Mouse (Mus musculus) heart, postnatal 0 days (tissue): ENCODE measurements around the gene Tbc1d10a. TPM values are rescaled to one million over a fixed set of nuclear protein-coding genes. Genes with fewer than 3 reads are reported as not detected.

Source experiments
- ATAC-seq: fragments of 200-750 bp; cut with Nextera tagmentation; 2 replicates; pipeline ENCODE4 v1.8.0; 2017; ENCODE audit warnings: low read depth, moderate number of reproducible peaks, moderate library complexity; ENCODE audit not compliant: insufficient read depth
- DNase-seq: peaks from one replicate; pipeline ENCODE4 v3.0.0-alpha.2; 2016; ENCODE audit warnings: low spot score
- H3K27ac ChIP-seq: fragments of 300-500 bp; sonication (generic); 2 replicates; pipeline ENCODE4 v1.5.1; 2014; ENCODE audit warnings: low read depth, mild to moderate bottlenecking
- H3K27me3 ChIP-seq: fragments of 300-500 bp; sonication (generic); 2 replicates; pipeline ENCODE4 v1.6.1; 2014; ENCODE audit warnings: low read length, mixed read lengths; ENCODE audit not compliant: control insufficient read depth, insufficient read depth
- H3K36me3 ChIP-seq: fragments of 300-500 bp; sonication (generic); replicated peaks from 2 replicates; pipeline ENCODE4 v1.6.1; 2014; ENCODE audit warnings: low read length, mixed read lengths; ENCODE audit not compliant: control insufficient read depth, insufficient read depth
- H3K4me1 ChIP-seq: fragments of 300-500 bp; sonication (generic); 2 replicates; pipeline ENCODE4 v1.6.1; 2014; ENCODE audit warnings: antibody characterized with exemption; ENCODE audit not compliant: control insufficient read depth, insufficient read depth
- H3K4me2 ChIP-seq: fragments of 300-500 bp; sonication (generic); 2 replicates; pipeline ENCODE4 v1.6.1; 2014; ENCODE audit warnings: low read depth, mild to moderate bottlenecking, low read length, moderate library complexity
- H3K4me3 ChIP-seq: fragments of 300-500 bp; sonication (generic); 2 replicates; pipeline ENCODE4 v1.5.1; 2014; ENCODE audit warnings: low read depth, low read length
- H3K9ac ChIP-seq: fragments of 300-500 bp; sonication (generic); replicated peaks from 2 replicates; pipeline ENCODE4 v1.6.1; 2014; ENCODE audit warnings: low read depth, low read length, mixed read lengths
- H3K9me3 ChIP-seq: fragments of 300-500 bp; sonication (generic); replicated peaks from 2 replicates; pipeline ENCODE4 v1.6.1; 2016; ENCODE audit warnings: low read length; ENCODE audit not compliant: control insufficient read depth
- CTCF ChIP-seq: IDR thresholded peaks from 2 replicates; pipeline ENCODE4 v1.5.1; 2016; ENCODE audit warnings: antibody characterized with exemption, control low read depth, low read depth
- EP300 ChIP-seq: IDR thresholded peaks from 2 replicates; pipeline ENCODE4 v1.6.1; 2016; ENCODE audit warnings: antibody characterized with exemption, low read depth
- WGBS: fragments of 180-500 bp; shearing (Covaris S2); extraction: QIAGEN DNeasy Blood & Tissue Kit; methylation state at CpG from one replicate; pipeline ENCODE4 v1.1.7; 2014; 5-methylcytosine and 5-hydroxymethylcytosine counted together
- polyA plus RNA-seq: library from polyadenylated mRNA; unstranded; fragments of >200 nt; fragmentation: Nextera tagmentation; extraction: Ambion mirVana; gene quantifications from 2 replicates; pipeline ENCODE4 v1.2.1, GENCODE M21; 2015
- total RNA-seq: library from RNA; depleted of rRNA; stranded (reverse); fragments of >200 nt; gene quantifications from 2 replicates; pipeline ENCODE4 v1.2.3, GENCODE M21; 2014; ENCODE audit warnings: low replicate concordance; rRNA removed

The Tbc1d10a gene
- total RNA-seq (17.5 and 31.3 TPM in 2 replicates), polyA plus RNA-seq (10.9 and 11.4 TPM in 2 replicates)

DNA sequence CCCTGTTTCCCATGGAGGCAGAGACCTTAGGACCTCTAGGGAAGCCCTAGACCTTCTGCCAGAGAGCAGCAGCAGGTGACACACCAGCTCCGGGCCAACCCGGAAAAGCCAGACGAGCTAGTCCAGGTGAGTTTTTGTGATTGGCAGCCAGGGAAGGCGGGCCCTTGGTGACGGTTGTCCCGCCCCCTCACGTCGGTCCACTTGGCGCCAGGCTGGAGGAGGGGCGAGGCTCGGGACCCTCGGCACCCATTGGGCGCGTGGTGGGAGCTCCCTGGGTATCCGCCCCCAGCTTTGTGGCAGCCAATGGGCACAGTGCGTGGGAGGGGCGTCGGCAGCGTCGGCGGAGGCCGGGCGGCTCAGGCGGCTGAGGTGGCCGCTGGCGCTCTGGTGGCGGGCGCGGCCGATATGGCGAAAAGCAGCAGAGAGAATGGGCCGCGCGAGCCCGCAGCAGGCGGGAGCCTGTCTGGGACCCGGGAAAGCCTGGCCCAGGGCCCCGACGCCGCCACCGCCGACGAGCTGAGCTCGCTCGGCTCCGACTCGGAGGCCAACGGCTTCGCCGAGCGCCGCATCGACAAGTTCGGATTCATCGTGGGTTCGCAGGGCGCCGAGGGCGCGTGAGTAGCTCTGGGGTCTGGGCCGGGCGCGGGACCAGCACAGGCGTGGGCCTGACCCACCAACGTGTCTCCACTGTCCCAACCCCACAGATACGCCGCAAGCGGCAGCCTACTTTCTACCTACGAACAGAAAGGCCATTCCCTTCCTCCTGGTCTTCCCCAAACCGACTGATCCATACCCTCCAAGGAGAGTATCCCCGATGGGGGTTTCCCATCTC, at the start of gene Tbc1d10a:
TSS of gene Tbc1d10a (plus strand) at position 304 of the 832 bp plus-strand sequence.
- TF ChIP-seq CTCF (no peak), EP300 (no peak)
- H3K36me3 ChIP-seq: peaks cover 13% of the 10 kb centered on the region; the same call in 1 of the 2 replicates
- no peaks in the 10 kb centered on the region for H3K27me3 ChIP-seq
- ATAC-seq (peak; percentile 99), DNase-seq (peak; percentile 97)
- peak within 1 kb of the TSS; percentile 85 for H3K4me3 ChIP-seq
- H3K27ac ChIP-seq: peak within 1 kb of the TSS; percentile 73
- peak within 1 kb of the TSS; percentile 89 for H3K4me2 ChIP-seq
- under 1% methylated on average over 60 of the region's 71 CpGs for WGBS
- no peaks in the 10 kb centered on the region for H3K9me3 ChIP-seq
- H3K4me1 ChIP-seq: peaks cover 13% of the 10 kb centered on the region
- H3K9ac ChIP-seq: peak within 1 kb of the TSS; percentile 90

DNA sequence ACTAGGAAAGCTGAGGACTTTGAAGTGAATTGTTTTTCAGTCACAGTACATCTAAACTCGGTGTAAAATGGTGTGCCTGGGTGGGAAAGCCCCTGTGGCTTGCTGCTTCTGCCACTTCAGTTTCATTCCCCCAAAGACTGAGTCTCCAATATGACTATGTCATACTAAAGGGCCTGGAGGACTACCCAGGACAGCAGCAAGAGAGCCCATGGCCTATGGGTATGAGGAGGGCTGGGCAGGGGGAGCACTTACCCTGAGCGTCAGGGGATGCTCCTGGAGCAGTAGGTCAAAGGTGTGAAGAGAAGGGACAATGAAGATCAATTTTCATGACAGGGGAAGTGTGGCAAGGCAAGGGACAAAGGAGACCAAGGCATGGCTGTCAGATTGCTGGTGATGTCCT, 47.6 kb upstream of the Tbc1d10a start:
- H3K36me3 ChIP-seq: peaks cover 60% of the 10 kb centered on the region
- H3K4me2 ChIP-seq: no peak overlapping the region
- no peak overlapping the region for H3K4me3 ChIP-seq
- no peak for DNase-seq
- WGBS: 80% methylated on average over 2 of the region's 2 CpGs
- H3K27ac ChIP-seq: no peak overlapping the region
- no peaks in the 10 kb centered on the region for H3K27me3 ChIP-seq
- no peak overlapping the region for H3K9ac ChIP-seq
- TF ChIP-seq CTCF (no peak), EP300 (no peak)
- ATAC-seq: no peak
- H3K4me1 ChIP-seq: 0 out of 2 replicates have a peak, but pooled peaks cover 6% of the 10 kb centered on the region
- H3K9me3 ChIP-seq: no peaks in the 10 kb centered on the region

DNA sequence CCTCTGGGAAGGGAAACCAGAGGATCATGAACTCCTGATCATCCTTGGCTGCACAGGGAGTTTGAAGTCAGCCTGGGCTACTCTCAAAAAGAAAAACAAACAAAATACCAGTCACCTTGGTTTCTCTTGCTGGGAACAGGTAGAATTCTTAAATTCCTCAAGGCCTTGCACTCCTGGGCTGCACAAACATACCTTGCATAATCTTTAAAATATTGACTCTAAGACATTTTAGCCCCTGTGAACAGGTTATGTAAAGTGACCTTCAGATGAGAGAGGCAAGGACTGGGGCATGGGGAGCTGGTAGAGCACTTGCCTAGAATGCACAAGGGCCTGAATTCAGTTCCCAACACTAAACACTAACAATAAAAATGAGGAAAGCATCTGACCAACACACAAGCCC, 45.1 kb upstream of the Tbc1d10a start:
- Histone ChIP-seq H3K4me2 (no peak overlapping the region), H3K9me3 (no peaks in the 10 kb centered on the region), H3K4me1 (no peaks in the 10 kb centered on the region), H3K9ac (no peak overlapping the region), H3K36me3 (peaks cover 66% of the 10 kb centered on the region), H3K4me3 (no peak overlapping the region), H3K27ac (no peak overlapping the region), H3K27me3 (no peaks in the 10 kb centered on the region)
- TF ChIP-seq EP300 (no peak), CTCF (no peak)
- DNase-seq (no peak), ATAC-seq (no peak)

DNA sequence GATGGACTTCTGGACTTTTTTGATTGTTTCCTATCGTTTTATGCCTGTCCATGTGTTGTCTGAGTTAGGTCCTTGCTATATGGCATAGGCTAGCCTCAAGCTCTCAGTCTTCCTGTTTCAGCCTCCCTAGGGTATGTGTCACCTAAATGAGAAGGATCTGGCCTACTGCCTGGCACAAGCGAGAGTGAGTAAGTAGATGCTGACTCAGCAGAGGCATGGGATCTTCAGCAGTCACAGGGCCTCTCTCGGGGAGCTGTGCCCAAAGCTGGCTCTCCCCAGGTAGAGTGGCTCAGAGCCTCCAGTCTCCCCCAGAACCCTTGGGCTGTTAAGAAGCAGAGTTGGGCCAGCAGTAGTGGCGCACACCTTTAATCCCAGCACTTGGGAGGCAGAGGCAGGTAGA, 44.2 kb upstream of the Tbc1d10a start:
- no peaks in the 10 kb centered on the region for H3K4me1 ChIP-seq
- no peak for DNase-seq
- no peak overlapping the region for H3K4me2 ChIP-seq
- peaks cover 62% of the 10 kb centered on the region for H3K36me3 ChIP-seq
- 86% methylated on average over 4 of the region's 4 CpGs for WGBS
- H3K27ac ChIP-seq: no peak overlapping the region
- H3K4me3 ChIP-seq: no peak overlapping the region
- no peaks in the 10 kb centered on the region for H3K27me3 ChIP-seq
- H3K9ac ChIP-seq: no peak overlapping the region
- TF ChIP-seq CTCF (no peak), EP300 (no peak)
- no peak for ATAC-seq
- H3K9me3 ChIP-seq: no peaks in the 10 kb centered on the region

DNA sequence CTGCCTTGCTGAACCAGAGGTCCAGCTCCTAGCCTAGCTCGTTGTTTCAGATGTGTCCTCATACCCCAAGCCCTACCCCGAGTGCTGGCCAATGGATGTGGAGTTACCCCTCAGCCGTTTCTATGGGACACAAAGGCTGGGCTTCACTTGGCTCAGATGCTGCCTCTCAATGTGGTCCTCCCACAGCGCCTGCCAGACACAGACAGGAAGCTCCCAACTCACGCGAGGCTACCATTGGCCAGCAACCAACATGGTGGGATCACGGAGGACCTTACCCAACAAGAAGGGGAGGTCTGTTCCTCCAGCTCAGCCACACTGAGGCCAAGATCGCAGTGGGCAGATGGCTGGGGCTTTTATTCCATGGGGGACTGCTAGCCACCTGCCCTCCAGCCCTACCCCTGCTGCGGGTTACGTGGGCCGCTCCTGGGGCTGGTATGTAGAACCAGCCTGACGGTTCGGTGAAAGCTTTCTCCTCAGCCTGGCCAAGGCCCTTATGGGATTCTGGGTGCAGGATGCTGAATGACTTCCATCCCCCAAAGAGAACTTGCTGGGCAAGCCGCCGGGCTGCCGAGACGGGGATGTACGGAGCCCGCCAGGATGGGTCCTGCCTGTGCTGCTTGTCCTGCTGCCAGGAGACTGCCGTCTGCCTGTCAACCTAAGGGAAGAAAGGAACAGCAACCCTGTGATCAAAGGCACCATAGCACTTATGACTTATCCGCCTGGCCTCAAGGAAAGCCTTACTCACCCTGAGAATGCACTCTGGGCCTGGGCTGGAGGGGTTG, 43.1 kb upstream of the Tbc1d10a start:
- ATAC-seq: no peak
- no peaks in the 10 kb centered on the region for H3K27me3 ChIP-seq
- H3K9ac ChIP-seq: no peak overlapping the region
- H3K9me3 ChIP-seq: no peaks in the 10 kb centered on the region
- TF ChIP-seq EP300 (no peak), CTCF (no peak)
- WGBS: 84% methylated on average over 21 of the region's 21 CpGs
- no peak for DNase-seq
- no peak overlapping the region for H3K27ac ChIP-seq
- peaks cover 58% of the 10 kb centered on the region for H3K36me3 ChIP-seq
- H3K4me3 ChIP-seq: no peak overlapping the region
- no peaks in the 10 kb centered on the region for H3K4me1 ChIP-seq
- no peak overlapping the region for H3K4me2 ChIP-seq
